Mouse (Mus musculus) c-Kit-negative CD71-positive TER-119-positive erythroid progenitor cells, embryonic 14.5 days (primary cell): ENCODE results near the gene Musk.

Experiments
- DNase-seq: peaks from one replicate; pipeline ENCODE4 v3.0.0-alpha.2; 2013; ENCODE audit warnings: low read depth, low spot score

The Musk gene

DNA sequence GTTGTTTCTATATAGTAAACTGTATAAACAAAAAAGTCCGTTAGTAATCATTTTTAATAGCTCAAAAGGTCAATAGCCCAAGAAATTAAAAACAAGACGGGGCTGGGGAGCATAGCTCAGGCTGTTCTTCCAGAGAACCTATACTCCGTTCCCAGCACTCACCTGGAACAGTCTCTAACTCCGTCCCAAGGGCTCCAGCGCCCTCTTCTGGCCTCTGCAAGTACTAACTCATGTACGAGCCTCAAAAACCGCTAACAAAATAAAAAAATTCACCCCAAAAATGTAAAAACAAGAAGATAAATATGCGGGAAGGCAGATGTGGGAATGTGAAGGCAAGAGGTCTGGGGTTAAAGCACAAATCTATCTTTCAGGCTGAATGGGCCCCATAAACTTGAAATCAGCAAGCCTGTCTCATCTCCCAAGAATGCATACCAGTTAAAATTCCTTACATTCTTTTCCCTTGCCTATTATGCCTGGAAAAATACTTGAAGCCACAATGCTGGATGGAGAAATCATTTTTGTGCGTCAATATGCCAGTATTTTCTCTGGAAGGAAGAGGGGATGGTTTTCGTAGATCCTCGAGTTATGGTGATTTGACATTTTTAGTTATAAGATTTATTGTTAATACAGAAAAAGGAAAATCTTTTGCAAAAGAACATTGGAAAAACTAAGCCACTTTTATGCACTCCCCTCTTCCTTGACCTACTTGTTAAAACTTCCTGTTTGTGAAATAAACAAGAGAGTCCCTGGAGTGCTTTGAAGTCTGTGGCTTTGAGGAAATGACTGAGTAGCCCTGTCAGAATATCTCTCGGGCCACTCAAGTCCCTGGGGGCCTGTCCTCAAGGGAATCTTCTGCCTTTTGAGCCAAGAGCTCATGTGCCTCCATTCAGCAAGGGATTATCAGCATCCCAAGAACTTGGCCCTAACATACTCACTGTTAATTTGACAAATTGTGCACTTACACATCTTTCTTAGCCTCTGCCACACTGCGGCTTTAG lies 127.7 kb downstream of the Musk start:
- DNase-seq: no peak

DNA sequence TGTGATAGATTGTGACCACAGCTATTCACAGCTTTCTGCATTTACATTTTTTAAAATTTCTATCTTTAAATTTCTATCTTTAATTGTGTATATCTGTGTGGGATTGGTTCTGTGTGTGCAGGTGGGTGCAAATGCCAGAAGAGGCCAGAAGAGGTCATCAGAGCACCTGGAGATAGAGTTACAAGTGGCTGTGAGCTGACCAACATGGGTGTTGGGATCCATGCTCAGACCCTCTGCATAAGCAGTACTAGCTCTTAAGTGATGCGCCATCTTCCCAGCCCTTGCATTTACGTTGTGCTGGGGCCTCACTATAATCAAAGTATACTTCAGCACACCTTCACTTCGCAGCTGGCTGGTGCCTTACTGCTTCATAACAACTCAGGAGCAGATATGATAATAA lies 129.8 kb downstream of the Musk start:
- DNase-seq: no peak

DNA sequence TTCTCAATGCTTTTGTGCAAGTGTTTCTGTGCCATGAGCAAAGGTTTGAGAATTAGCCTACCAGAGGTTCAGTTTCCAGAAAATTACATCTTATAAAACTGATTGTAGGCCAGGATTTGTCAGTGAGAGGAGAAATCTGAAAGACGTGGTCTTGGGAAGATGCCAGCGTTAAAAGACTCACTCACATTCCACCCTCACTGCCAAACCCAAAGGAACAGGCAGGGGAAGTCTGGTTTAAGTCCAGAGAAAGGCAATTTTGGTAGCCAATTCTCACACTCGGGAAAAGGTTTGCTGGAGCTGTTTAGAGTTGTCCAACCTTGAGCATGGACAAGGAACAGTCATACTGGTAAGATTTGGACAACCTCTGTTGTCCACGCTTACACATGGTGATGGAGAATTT lies 131.6 kb downstream of the Musk start:
- DNase-seq: no peak

DNA sequence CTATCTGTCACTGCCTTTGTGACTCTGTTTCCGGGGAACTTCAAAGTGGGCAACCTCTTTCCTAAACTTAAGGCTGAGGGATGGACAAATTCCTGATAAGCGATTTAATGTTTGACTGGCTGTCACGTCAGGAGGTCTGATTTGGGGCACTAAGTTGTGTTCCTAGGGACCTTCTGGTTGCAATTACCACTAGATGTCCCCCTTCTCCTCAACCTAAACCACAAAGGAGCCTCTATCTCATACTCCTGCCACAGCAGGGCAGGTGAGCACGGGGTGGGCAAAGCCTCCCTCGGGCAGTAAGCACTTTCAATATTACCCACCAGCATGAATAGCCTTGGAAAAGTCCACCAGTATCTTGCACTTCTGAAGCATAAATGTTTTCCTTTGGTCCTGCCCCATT lies 133.5 kb downstream of the Musk start:
- DNase-seq: no peak

DNA sequence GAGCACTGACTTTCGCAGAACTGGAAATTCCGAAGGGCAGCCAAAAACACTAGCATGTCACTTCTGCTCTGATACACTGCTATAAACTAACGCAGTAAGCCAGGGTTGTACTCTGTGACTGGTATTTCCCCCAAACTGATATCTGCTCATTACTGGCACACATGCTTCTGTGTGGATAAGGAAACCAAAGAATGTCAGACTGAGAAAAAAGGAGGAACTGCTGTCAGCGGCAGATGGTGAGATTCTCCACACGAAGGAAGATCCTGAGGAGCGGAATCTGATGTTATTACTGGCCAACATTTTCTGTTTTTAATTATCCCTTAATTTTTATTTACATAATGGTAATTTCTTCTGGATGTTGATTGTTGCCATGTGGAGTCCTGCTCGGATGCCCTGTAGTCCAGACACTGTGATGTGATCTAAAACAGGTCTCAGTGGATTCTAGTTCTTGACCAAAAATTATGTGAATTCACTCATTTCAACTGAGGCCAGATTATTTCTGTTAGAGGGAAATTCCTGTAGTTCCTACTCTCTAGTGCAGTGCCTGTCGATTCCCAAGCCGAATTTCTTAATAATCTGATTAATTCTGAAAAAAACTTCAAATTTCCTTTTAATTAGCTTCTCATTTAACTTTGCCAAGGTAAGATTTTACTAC lies 137.6 kb downstream of the Musk start:
- no peak for DNase-seq
